Mouse (Mus musculus) CH12.LX (cell line): ENCODE results near the gene Rep15. TPM values are rescaled to one million over a fixed set of nuclear protein-coding genes. Genes with fewer than 3 reads are reported as not detected.

Experiments
- DNase-seq: peaks from one replicate; pipeline ENCODE4 v3.0.0-alpha.2; 2013; ENCODE audit errors: extremely low read depth
- H3K27ac ChIP-seq: 2 replicates; pipeline ENCODE4 v1.5.1; 2012; ENCODE audit warnings: low read depth, mild to moderate bottlenecking, control low read depth, moderate library complexity; ENCODE audit not compliant: insufficient read depth
- H3K27me3 ChIP-seq: replicated peaks from 2 replicates; pipeline ENCODE3; 2012; ENCODE audit warnings: inconsistent platforms
- H3K36me3 ChIP-seq, 2 experiments: replicated peaks in 1 of 2; 2 replicates each; pipeline versions ENCODE3 to v1.6.1; 2012; ENCODE audit warnings: inconsistent platforms in 1 of 2, low read length in 1 of 2, mild to moderate bottlenecking in 1 of 2, mixed read lengths in 1 of 2, moderate library complexity in 1 of 2; ENCODE audit not compliant: control insufficient read depth in 1 of 2, insufficient read depth in 1 of 2
- H3K4me1 ChIP-seq, 2 experiments: 2 replicates each; pipeline ENCODE4 v1.6.1; 2012; ENCODE audit warnings: inconsistent platforms in 1 of 2, moderate library complexity in 1 of 2; ENCODE audit not compliant: insufficient read depth in 2 of 2, control insufficient read depth in 1 of 2
- H3K4me2 ChIP-seq: 2 replicates; pipeline ENCODE4 v1.6.1; 2012; ENCODE audit warnings: low read depth, mild to moderate bottlenecking, control low read depth; ENCODE audit not compliant: poor library complexity, insufficient read depth, severe bottlenecking
- H3K4me3 ChIP-seq, 3 experiments: fragments of 150-350 bp in 1 of 3; sonication (generic) in 1 of 3; replicated peaks in 1 of 3; 2 replicates each; pipeline versions ENCODE3 to v1.5.1; 2011 to 2012; ENCODE audit warnings: low read depth in 2 of 3, low read length in 2 of 3, mild to moderate bottlenecking in 2 of 3, moderate library complexity in 2 of 3, control low read depth in 1 of 3, improper control_type of control experiment in 1 of 3, inconsistent platforms in 1 of 3, mixed read lengths in 1 of 3; ENCODE audit not compliant: poor library complexity in 1 of 3
- H3K79me2 ChIP-seq: replicated peaks from 2 replicates; pipeline ENCODE4 v1.6.1; 2012; ENCODE audit warnings: mild to moderate bottlenecking, moderate library complexity; ENCODE audit not compliant: control insufficient read depth, poor library complexity, insufficient read depth, severe bottlenecking; ENCODE audit errors: extremely low read depth
- H3K9ac ChIP-seq: 2 replicates; pipeline ENCODE4 v1.6.1; 2012; ENCODE audit warnings: low read depth, mild to moderate bottlenecking, control low read depth, moderate library complexity; ENCODE audit not compliant: insufficient read depth
- H3K9me3 ChIP-seq: replicated peaks from 2 replicates; pipeline ENCODE3; 2012; ENCODE audit warnings: low read length, inconsistent platforms, mixed read lengths
- BHLHE40 ChIP-seq: IDR thresholded peaks from 2 replicates; pipeline ENCODE4 v1.6.1; 2011; ENCODE audit warnings: mild to moderate bottlenecking, low read depth, low read length, improper control_type of control experiment
- CHD1 ChIP-seq: IDR thresholded peaks from 2 replicates; pipeline ENCODE4 v1.6.1; 2012; ENCODE audit warnings: low read depth, low read length, improper control_type of control experiment, inconsistent platforms
- CHD2 ChIP-seq: IDR thresholded peaks from 2 replicates; pipeline ENCODE4 v1.6.1; 2011; ENCODE audit warnings: low read length, improper control_type of control experiment
- ETS1 ChIP-seq: conservative IDR thresholded peaks from 2 replicates; pipeline ENCODE4 v1.6.1; 2012; ENCODE audit warnings: low read depth, mild to moderate bottlenecking, inconsistent platforms, low read length, improper control_type of control experiment, moderate library complexity
- GABPA ChIP-seq: IDR thresholded peaks from 2 replicates; pipeline ENCODE4 v1.6.1; 2012; ENCODE audit warnings: low read depth, low read length, improper control_type of control experiment, inconsistent platforms; ENCODE audit not compliant: insufficient replicate concordance
- HCFC1 ChIP-seq: IDR thresholded peaks from 2 replicates; pipeline ENCODE4 v1.6.1; 2012; ENCODE audit warnings: low read depth, mild to moderate bottlenecking, inconsistent platforms, low read length, improper control_type of control experiment
- IRF4 ChIP-seq: IDR thresholded peaks from 2 replicates; pipeline ENCODE4 v1.6.1; 2014; ENCODE audit warnings: low read depth, mild to moderate bottlenecking, inconsistent platforms, low read length, improper control_type of control experiment
- JUND ChIP-seq: conservative IDR thresholded peaks from 2 replicates; pipeline ENCODE4 v1.6.1; 2011; ENCODE audit warnings: low read depth, low read length, improper control_type of control experiment
- MAFK ChIP-seq: IDR thresholded peaks from 2 replicates; pipeline ENCODE4 v1.6.1; 2011; ENCODE audit warnings: low read length, improper control_type of control experiment; ENCODE audit not compliant: insufficient replicate concordance
- MAX ChIP-seq: IDR thresholded peaks from 2 replicates; pipeline ENCODE4 v1.6.1; 2011; ENCODE audit warnings: low read length, improper control_type of control experiment
- MAZ ChIP-seq: IDR thresholded peaks from 2 replicates; pipeline ENCODE4 v1.6.1; 2012; ENCODE audit warnings: low read depth, mild to moderate bottlenecking, inconsistent platforms, low read length, improper control_type of control experiment, moderate library complexity
- MEF2A ChIP-seq: IDR thresholded peaks from 2 replicates; pipeline ENCODE4 v1.6.1; 2014; ENCODE audit warnings: low read depth, mild to moderate bottlenecking, inconsistent platforms, low read length, improper control_type of control experiment, borderline replicate concordance
- NRF1 ChIP-seq: IDR thresholded peaks from 2 replicates; pipeline ENCODE4 v1.6.1; 2014; ENCODE audit warnings: low read depth, mild to moderate bottlenecking, inconsistent platforms, low read length, improper control_type of control experiment, moderate library complexity
- RAD21 ChIP-seq: IDR thresholded peaks from 2 replicates; pipeline ENCODE4 v1.6.1; 2011; ENCODE audit warnings: low read depth, mild to moderate bottlenecking, low read length, improper control_type of control experiment, moderate library complexity
- RCOR1 ChIP-seq: conservative IDR thresholded peaks from 2 replicates; pipeline ENCODE4 v1.6.1; 2012; ENCODE audit warnings: low read depth, mild to moderate bottlenecking, inconsistent platforms, low read length, improper control_type of control experiment
- TCF12 ChIP-seq: IDR thresholded peaks from 2 replicates; pipeline ENCODE4 v1.6.1; 2014; ENCODE audit warnings: low read depth, mild to moderate bottlenecking, inconsistent platforms, low read length, improper control_type of control experiment
- UBTF ChIP-seq: IDR thresholded peaks from 2 replicates; pipeline ENCODE4 v1.6.1; 2012; ENCODE audit warnings: low read depth, mild to moderate bottlenecking, inconsistent platforms, low read length, improper control_type of control experiment, moderate library complexity
- USF1 ChIP-seq: IDR thresholded peaks from 2 replicates; pipeline ENCODE4 v1.6.1; 2014; ENCODE audit warnings: low read depth, mild to moderate bottlenecking, inconsistent platforms, low read length, improper control_type of control experiment
- ZC3H11A ChIP-seq: IDR thresholded peaks from 2 replicates; pipeline ENCODE4 v1.6.1; 2012; ENCODE audit warnings: low read depth, mild to moderate bottlenecking, inconsistent platforms, low read length, improper control_type of control experiment
- ZMIZ1 ChIP-seq: IDR thresholded peaks from 2 replicates; pipeline ENCODE4 v1.6.1; 2012; ENCODE audit warnings: low read depth, mild to moderate bottlenecking, inconsistent platforms, low read length, improper control_type of control experiment
- ZNF384 ChIP-seq: IDR thresholded peaks from 2 replicates; pipeline ENCODE4 v1.6.1; 2012; ENCODE audit warnings: low read depth, low read length, improper control_type of control experiment, inconsistent platforms
- dilution Hi-C: fragments of 300-500 bp; cut with MboI; formaldehyde crosslinking; loops from 2 replicates; pipeline ENCODE4 v1.14.3; 2020; ENCODE audit warnings: low sequenced_read_pairs; ENCODE audit not compliant: extremely low pct_unique_long_range_greater_than_20kb, extremely low pct_ligation_motif_present
- in situ Hi-C: fragments of 300-500 bp; cut with MboI; formaldehyde crosslinking; loops from 3 replicates; pipeline ENCODE4 v1.14.3; 2019; ENCODE audit warnings: low sequenced_read_pairs, low pct_ligation_motif_present, low pct_unique_long_range_greater_than_20kb, mixed read lengths
- polyA plus RNA-seq: library from polyadenylated mRNA; unstranded; fragments of >175 nt; gene quantifications from 2 replicates; pipeline ENCODE4 v1.2.1, GENCODE M21; 2012; ENCODE audit warnings: low read depth; ENCODE audit not compliant: insufficient read length
- total RNA-seq, 2 experiments: library from RNA; depleted of rRNA; stranded (reverse); fragments of 300-350 nt in 1 of 2; fragments of >200 nt in 1 of 2; gene quantifications; 2 replicates each; pipeline ENCODE4 v1.2.3; 2012 to 2014

Rep15 gene
- total and polyA plus RNA-seq, 3 experiments: 0.08 to 0.14 TPM; not detected in 1

DNA sequence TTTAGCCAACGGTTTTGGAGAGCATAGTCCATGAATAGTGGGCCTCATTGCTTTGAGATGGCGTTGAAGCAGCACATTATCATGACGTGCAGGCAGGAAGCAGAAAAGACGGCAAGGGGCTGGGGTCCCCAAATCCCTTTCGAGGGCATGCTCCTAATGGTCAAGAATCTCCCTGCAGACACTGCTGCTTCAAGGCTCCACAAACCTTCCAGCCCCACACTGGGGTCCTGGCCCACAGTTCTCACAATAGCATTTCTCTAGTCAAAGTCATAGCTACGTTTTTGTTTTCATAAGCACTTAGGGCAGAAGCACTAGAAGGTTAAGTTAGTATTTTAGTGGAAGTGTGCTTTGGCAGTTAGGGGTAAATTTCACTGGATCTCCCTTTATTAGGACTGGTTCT, 36.5 kb upstream of the Rep15 start:
- dilution Hi-C loops: no loop called here
- DNase-seq: no peak

DNA sequence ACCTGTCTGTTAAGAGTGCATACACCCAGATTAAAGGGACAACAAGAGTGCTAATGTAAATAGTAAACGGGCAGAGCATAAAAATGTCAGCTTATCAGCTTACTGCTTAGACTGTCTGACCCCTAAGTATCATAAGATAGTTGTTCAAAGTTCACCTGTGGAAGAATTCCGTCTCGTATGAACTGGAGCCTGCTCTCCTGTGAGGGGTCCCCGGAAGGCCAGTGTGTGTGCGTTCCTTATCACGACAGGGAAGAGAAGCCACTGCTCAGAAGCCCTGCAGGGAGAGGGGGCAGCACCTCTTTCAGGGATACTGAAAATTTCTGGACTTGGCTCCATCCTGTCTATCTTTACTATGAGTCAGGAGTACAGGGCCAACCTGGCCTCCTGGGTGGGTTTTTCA, 35.4 kb upstream of the Rep15 start:
- dilution Hi-C loops: no loop called here
- in situ Hi-C loops: loop anchor here (10.0 to 25.0 kb wide), 2 partner anchors 162 to 335 kb away; no protein-coding TSS in a partner anchor
- no peaks in the 10 kb centered on the region for H3K27me3 ChIP-seq

More for the DNA sequence above, 36.5 kb upstream of the Rep15 start:
- Histone ChIP-seq H3K9ac (no peak overlapping the region), H3K4me3 (no peak overlapping the region), H3K27me3 (no peaks in the 10 kb centered on the region), H3K27ac (no peak overlapping the region), H3K9me3 (no peaks in the 10 kb centered on the region), H3K4me2 (no peak overlapping the region)
- in situ Hi-C loops: loop anchor here (10.0 to 25.0 kb wide), 2 partner anchors 161 to 334 kb away; no protein-coding TSS in a partner anchor
- TF ChIP-seq RAD21: no peak
- TF ChIP-seq IRF4: no peak
- TF ChIP-seq, all 38 proteins: peak for 0
- Histone ChIP-seq H3K36me3 (peaks cover 9 to 64% of the 10 kb centered on the region in 2 experiments), H3K4me1 (no peaks in the 10 kb centered on the region), H3K79me2 (no peaks in the 10 kb centered on the region)

DNA sequence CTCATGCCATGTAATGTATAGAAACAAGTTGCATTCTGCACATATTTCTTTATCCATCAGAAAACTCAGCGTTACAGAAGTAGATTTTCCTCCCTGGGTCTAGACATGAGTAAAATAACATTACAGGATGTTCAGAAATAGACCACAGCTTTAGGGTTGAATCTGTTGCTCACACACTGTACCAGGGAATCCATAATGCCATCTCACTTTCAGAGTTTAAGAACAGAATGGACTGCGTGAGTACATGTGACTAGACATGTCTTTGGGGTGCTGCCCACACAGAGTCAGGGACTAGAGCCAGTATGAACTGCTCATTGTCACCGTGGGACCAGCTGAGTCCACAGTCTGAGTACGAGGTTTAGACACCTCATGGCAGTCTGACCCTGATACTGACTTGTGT, 33.7 kb upstream of the Rep15 start:
- Histone ChIP-seq H3K27ac (no peak overlapping the region), H3K4me2 (no peak overlapping the region), H3K79me2 (no peaks in the 10 kb centered on the region), H3K36me3 (peaks cover 12 to 67% of the 10 kb centered on the region in 2 experiments), H3K9me3 (no peaks in the 10 kb centered on the region), H3K4me3 (no peak overlapping the region), H3K9ac (no peak overlapping the region), H3K27me3 (no peaks in the 10 kb centered on the region), H3K4me1 (no peaks in the 10 kb centered on the region)
- in situ Hi-C loops: loop anchor here (10.0 to 25.0 kb wide), 2 partner anchors 164 to 336 kb away; no protein-coding TSS in a partner anchor
- no peak for DNase-seq
- dilution Hi-C loops: no loop called here
- TF ChIP-seq NRF1 (no peak), MAFK (no peak), ZNF384 (no peak), USF1 (no peak), BHLHE40 (no peak), CHD1 (no peak), JUND (no peak), HCFC1 (no peak), MEF2A (no peak), IRF4 (no peak), TCF12 (no peak), MAX (no peak), UBTF (no peak), GABPA (no peak), ETS1 (no peak), RCOR1 (no peak)

More for the DNA sequence above, 35.4 kb upstream of the Rep15 start:
- TF ChIP-seq ZMIZ1: no peak
- TF ChIP-seq CHD2: no peak
- no peak for TF ChIP-seq RCOR1
- TF ChIP-seq USF1: no peak
- no peak for TF ChIP-seq MAZ
- TF ChIP-seq ZC3H11A: no peak
- Histone ChIP-seq H3K9me3 (no peaks in the 10 kb centered on the region), H3K4me1 (no peaks in the 10 kb centered on the region), H3K4me3 (no peak overlapping the region), H3K79me2 (no peaks in the 10 kb centered on the region), H3K9ac (no peak overlapping the region), H3K36me3 (peaks cover 10 to 70% of the 10 kb centered on the region in 2 experiments), H3K27ac (no peak overlapping the region), H3K4me2 (no peak overlapping the region)
- DNase-seq: no peak
